Mouse (Mus musculus): ENCODE results near the gene Tmem126b. TPM values are rescaled to one million over a fixed set of nuclear protein-coding genes. Genes with fewer than 3 reads are reported as not detected.

Gene Tmem126b
- polyA plus RNA-seq, 1 experiment from 2014 or later: 41.1 TPM

GRCm38 (mm10) chr7:90456149-90456844, 19.5 kb downstream of the Tmem126b start:
- Histone ChIP-seq H3K4me1 (peaks cover 12% of the 10 kb centered on the region), H3K4me2 (peak overlapping the region; percentile 64), H3K9ac (peak overlapping the region; percentile 83), H3K4me3 (peak overlapping the region; percentile 80), H3K27me3 (no peaks in the 10 kb centered on the region), H3K27ac (peak overlapping the region; percentile 95), H3K36me3 (peaks cover 23% of the 10 kb centered on the region), H3K9me3 (no peaks in the 10 kb centered on the region)
- 32% methylated on average over 7 of the region's 7 CpGs for WGBS
- ATAC-seq (ENCODE audit: insufficient number of reproducible peaks, insufficient read depth, low FRiP score, low TSS enrichment, low read depth): no peak

- Histone ChIP-seq H3K4me1 (peaks cover 5% of the 10 kb centered on the region; the same call in 1 of the 2 replicates), H3K36me3 (peaks cover 5% of the 10 kb centered on the region; the same call in 1 of the 2 replicates), H3K4me2 (peak overlapping the region; percentile 96), H3K4me3 (peak overlapping the region; percentile 99), H3K27me3 (no peaks in the 10 kb centered on the region), H3K9ac (peak overlapping the region; percentile 100), H3K9me3 (no peaks in the 10 kb centered on the region), H3K27ac (no peak overlapping the region)
- WGBS: 0% methylated on average over 6 of the region's 6 CpGs
- no peak for ATAC-seq (ENCODE audit: insufficient number of reproducible peaks, insufficient read depth, low FRiP score, low TSS enrichment, low read depth)
Observed at GRCm38 (mm10) chr7:90444206-90444605, 31.6 kb downstream of the Tmem126b start.

GRCm38 (mm10) chr7:90443101-90444091, 32.4 kb downstream of the Tmem126b start:
- Histone ChIP-seq H3K4me1 (peaks cover 5% of the 10 kb centered on the region; the same call in 1 of the 2 replicates), H3K4me3 (peak overlapping the region; percentile 99), H3K36me3 (0 out of 2 replicates have a peak, but pooled peaks cover 3% of the 10 kb centered on the region), H3K27ac (peak overlapping the region; percentile 98), H3K27me3 (no peaks in the 10 kb centered on the region), H3K4me2 (peak overlapping the region; percentile 96), H3K9me3 (no peaks in the 10 kb centered on the region), H3K9ac (peak overlapping the region; percentile 100)
- under 1% methylated on average over 110 of the region's 123 CpGs for WGBS
- ATAC-seq (ENCODE audit: insufficient number of reproducible peaks, insufficient read depth, low FRiP score, low TSS enrichment, low read depth): peak; percentile 67

GRCm38 (mm10) chr7:90442518-90443080, 33.2 kb downstream of the Tmem126b start, which contains the start of gene Crebzf:
TSS of gene Crebzf (plus strand) at chr7:90442729.
- Histone ChIP-seq H3K4me2 (peak within 1 kb of the TSS; percentile 96), H3K4me3 (peak within 1 kb of the TSS; percentile 99), H3K9me3 (no peaks in the 10 kb centered on the region), H3K27ac (peak within 1 kb of the TSS; percentile 98), H3K36me3 (0 out of 2 replicates have a peak, but pooled peaks cover 2% of the 10 kb centered on the region), H3K27me3 (no peaks in the 10 kb centered on the region), H3K4me1 (peaks cover 5% of the 10 kb centered on the region; the same call in 1 of the 2 replicates), H3K9ac (peak within 1 kb of the TSS; percentile 100)
- under 1% methylated on average over 43 of the region's 54 CpGs for WGBS
- ATAC-seq (ENCODE audit: insufficient number of reproducible peaks, insufficient read depth, low FRiP score, low TSS enrichment, low read depth): peak; percentile 97

GRCm38 (mm10) chr7:90442070-90442469, 33.7 kb downstream of the Tmem126b start:
- H3K4me1 ChIP-seq: peaks cover 5% of the 10 kb centered on the region; the same call in 1 of the 2 replicates
- no peak for ATAC-seq (ENCODE audit: insufficient number of reproducible peaks, insufficient read depth, low FRiP score, low TSS enrichment, low read depth)
- H3K4me2 ChIP-seq: peak overlapping the region; percentile 96
- H3K36me3 ChIP-seq: no peaks in the 10 kb centered on the region
- no peaks in the 10 kb centered on the region for H3K27me3 ChIP-seq
- H3K27ac ChIP-seq: peak overlapping the region; percentile 48; the same call in 1 of the 2 replicates
- peak overlapping the region; percentile 100 for H3K9ac ChIP-seq
- no peaks in the 10 kb centered on the region for H3K9me3 ChIP-seq
- 11% methylated on average over 4 of the region's 4 CpGs for WGBS
- H3K4me3 ChIP-seq: peak overlapping the region; percentile 99

GRCm38 (mm10) chr7:90440044-90440443, 35.8 kb downstream of the Tmem126b start:
- Histone ChIP-seq H3K4me1 (0 out of 2 replicates have a peak, but pooled peaks cover 3% of the 10 kb centered on the region), H3K9ac (no peak overlapping the region)

GRCm38 (mm10) chr7:90432221-90432620, 43.6 kb downstream of the Tmem126b start:
- H3K4me3 ChIP-seq: no peak overlapping the region
- H3K36me3 ChIP-seq: no peaks in the 10 kb centered on the region
- no peak for ATAC-seq (ENCODE audit: insufficient number of reproducible peaks, insufficient read depth, low FRiP score, low TSS enrichment, low read depth)

More at GRCm38 (mm10) chr7:90440044-90440443, 35.8 kb downstream of the Tmem126b start:
- H3K27me3 ChIP-seq: no peaks in the 10 kb centered on the region
- H3K9me3 ChIP-seq: no peaks in the 10 kb centered on the region
- no peak overlapping the region for H3K4me3 ChIP-seq
- no peak overlapping the region for H3K4me2 ChIP-seq
- no peak overlapping the region for H3K27ac ChIP-seq
- ATAC-seq (ENCODE audit: insufficient number of reproducible peaks, insufficient read depth, low FRiP score, low TSS enrichment, low read depth): no peak
- WGBS: 87% methylated on average over 4 of the region's 4 CpGs
- no peaks in the 10 kb centered on the region for H3K36me3 ChIP-seq

GRCm38 (mm10) chr7:90427006-90427405, 48.8 kb downstream of the Tmem126b start:
- no peak for ATAC-seq (ENCODE audit: insufficient number of reproducible peaks, insufficient read depth, low FRiP score, low TSS enrichment, low read depth)
- no peaks in the 10 kb centered on the region for H3K9me3 ChIP-seq
- WGBS: 69% methylated on average over 9 of the region's 9 CpGs
- no peaks in the 10 kb centered on the region for H3K36me3 ChIP-seq
- peak overlapping the region; percentile 41 for H3K4me3 ChIP-seq
- H3K27ac ChIP-seq: no peak overlapping the region
- H3K27me3 ChIP-seq: no peaks in the 10 kb centered on the region
- peak overlapping the region; percentile 74 for H3K4me2 ChIP-seq
- peaks cover 6% of the 10 kb centered on the region; the same call in 1 of the 2 replicates for H3K4me1 ChIP-seq
- peak overlapping the region; percentile 68 for H3K9ac ChIP-seq

More at GRCm38 (mm10) chr7:90432221-90432620, 43.6 kb downstream of the Tmem126b start:
- H3K27me3 ChIP-seq: no peaks in the 10 kb centered on the region
- no peak overlapping the region for H3K9ac ChIP-seq
- H3K4me1 ChIP-seq: no peaks in the 10 kb centered on the region
- no peak overlapping the region for H3K27ac ChIP-seq
- H3K9me3 ChIP-seq: no peaks in the 10 kb centered on the region
- no peak overlapping the region for H3K4me2 ChIP-seq

- H3K27ac ChIP-seq: no peak within 1 kb of the TSS
- no peaks in the 10 kb centered on the region for H3K9me3 ChIP-seq
- H3K27me3 ChIP-seq: no peaks in the 10 kb centered on the region
- H3K4me3 ChIP-seq: peak within 1 kb of the TSS; percentile 41
- peak; percentile 100 for ATAC-seq (ENCODE audit: insufficient number of reproducible peaks, insufficient read depth, low FRiP score, low TSS enrichment, low read depth)
- WGBS: 20% methylated on average over 29 of the region's 29 CpGs
- peak within 1 kb of the TSS; percentile 68 for H3K9ac ChIP-seq
- H3K36me3 ChIP-seq: no peaks in the 10 kb centered on the region
- H3K4me2 ChIP-seq: peak within 1 kb of the TSS; percentile 74
- H3K4me1 ChIP-seq: peaks cover 6% of the 10 kb centered on the region; the same call in 1 of the 2 replicates
Observed at GRCm38 (mm10) chr7:90426020-90427001, 49.5 kb downstream of the Tmem126b start, which contains the start of gene Ccdc89. TSS of gene Ccdc89 (plus strand) at chr7:90426577.
